Mouse (Mus musculus): ENCODE results near the gene Plod3. TPM values are rescaled to one million over a fixed set of nuclear protein-coding genes. Genes with fewer than 3 reads are reported as not detected.

The Plod3 gene
- polyA plus RNA-seq, 1 experiment from 2014 or later = 40.1 TPM

DNA sequence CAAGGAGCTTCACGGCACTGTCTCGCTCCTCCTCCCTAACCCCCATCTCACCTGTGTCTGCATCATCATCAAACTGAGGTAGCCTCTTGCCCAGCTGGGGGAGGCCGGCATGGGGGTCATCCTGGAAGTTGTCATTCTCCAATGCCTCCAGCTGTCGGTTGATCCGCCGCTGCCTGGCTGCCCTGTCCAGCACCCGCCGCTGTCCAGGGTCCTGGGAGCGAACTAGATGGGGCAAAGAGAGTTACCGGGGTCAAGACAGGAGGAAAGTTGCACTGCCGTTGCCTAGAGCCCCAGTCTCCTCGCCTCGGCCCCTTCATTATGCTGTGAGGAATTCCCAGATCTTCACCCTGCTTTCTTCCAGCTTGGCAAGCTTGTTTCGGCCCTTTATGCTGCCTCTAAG lies 2.0 kb upstream of the Plod3 start:
- no peak overlapping the region for H3K4me2 ChIP-seq (replicated peaks; ENCODE audit: low read depth, low read length)
- no peaks in the 10 kb centered on the region for H3K9me3 ChIP-seq (ENCODE audit: control insufficient read depth, low read depth, low read length)
- no peak overlapping the region for H3K27ac ChIP-seq (ENCODE audit: low read length)
- WGBS = 53% methylated on average over 14 of the region's 14 CpGs
- H3K4me1 ChIP-seq (ENCODE audit: control insufficient read depth, insufficient read depth, low read length) = peaks cover 13% of the 10 kb centered on the region
- no peaks in the 10 kb centered on the region for H3K27me3 ChIP-seq (ENCODE audit: control insufficient read depth, insufficient read depth, low read length)
- ATAC-seq (ENCODE audit: insufficient number of reproducible peaks, insufficient read depth, low FRiP score, low read depth) = no peak
- H3K9ac ChIP-seq (replicated peaks; ENCODE audit: low read depth, low read length) = no peak overlapping the region
- H3K36me3 ChIP-seq (ENCODE audit: control insufficient read depth, insufficient read depth, low read length) = peaks cover 11% of the 10 kb centered on the region
- no peak overlapping the region for H3K4me3 ChIP-seq (ENCODE audit: low read depth, low read length)

DNA sequence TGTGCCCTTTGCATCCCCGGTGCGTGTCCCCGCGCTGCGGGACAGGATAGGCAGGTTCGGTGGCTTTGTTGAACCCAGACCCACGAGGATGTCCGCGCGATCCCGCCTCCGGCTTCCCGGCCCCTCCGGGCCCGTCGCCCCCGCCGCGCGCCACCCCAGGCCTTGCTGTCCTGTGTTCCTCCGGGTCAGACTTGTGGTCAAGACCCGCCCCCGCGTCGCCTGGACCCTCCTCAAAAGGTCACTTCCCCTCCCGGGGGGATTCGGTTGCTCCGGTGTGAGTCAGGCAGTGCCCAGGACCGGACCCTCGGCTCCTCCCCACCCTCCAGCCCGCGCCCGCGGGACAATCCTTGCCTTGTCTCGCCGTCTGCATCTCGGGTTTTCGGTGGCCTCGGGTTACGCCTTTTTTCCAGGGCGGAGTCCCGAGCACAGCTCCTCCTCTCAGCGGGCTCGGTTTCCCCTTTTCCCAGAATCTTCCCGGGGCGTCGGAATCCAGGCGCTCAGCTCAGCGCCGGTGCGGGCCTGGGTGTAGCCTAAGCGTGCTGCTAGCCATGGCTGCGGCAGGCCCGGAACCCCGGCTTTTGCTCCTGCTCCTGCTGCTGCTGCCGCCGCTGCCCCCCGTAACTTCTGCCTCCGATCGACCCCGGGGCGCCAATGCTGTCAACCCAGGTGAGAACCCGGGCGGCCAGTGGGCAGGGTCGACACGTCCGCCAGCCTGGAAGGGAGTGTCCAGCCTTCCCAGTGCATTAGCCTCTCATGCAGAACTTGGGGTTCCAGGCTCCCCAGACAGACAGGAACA lies 517 bp downstream of the Plod3 start:
- Histone ChIP-seq H3K4me3 (ENCODE audit: low read depth, low read length) (peak overlapping the region; percentile 96), H3K27ac (ENCODE audit: low read length) (peak overlapping the region; percentile 95), H3K4me2 (replicated peaks; ENCODE audit: low read depth, low read length) (peak overlapping the region; percentile 77), H3K9ac (replicated peaks; ENCODE audit: low read depth, low read length) (peak overlapping the region; percentile 92), H3K4me1 (ENCODE audit: control insufficient read depth, insufficient read depth, low read length) (peaks cover 13% of the 10 kb centered on the region), H3K27me3 (ENCODE audit: control insufficient read depth, insufficient read depth, low read length) (no peaks in the 10 kb centered on the region), H3K9me3 (ENCODE audit: control insufficient read depth, low read depth, low read length) (no peaks in the 10 kb centered on the region), H3K36me3 (ENCODE audit: control insufficient read depth, insufficient read depth, low read length) (peaks cover 25% of the 10 kb centered on the region; the same call in 1 of the 2 replicates)
- peak; percentile 73 for ATAC-seq (ENCODE audit: insufficient number of reproducible peaks, insufficient read depth, low FRiP score, low read depth)
- under 1% methylated on average over 67 of the region's 67 CpGs for WGBS

DNA sequence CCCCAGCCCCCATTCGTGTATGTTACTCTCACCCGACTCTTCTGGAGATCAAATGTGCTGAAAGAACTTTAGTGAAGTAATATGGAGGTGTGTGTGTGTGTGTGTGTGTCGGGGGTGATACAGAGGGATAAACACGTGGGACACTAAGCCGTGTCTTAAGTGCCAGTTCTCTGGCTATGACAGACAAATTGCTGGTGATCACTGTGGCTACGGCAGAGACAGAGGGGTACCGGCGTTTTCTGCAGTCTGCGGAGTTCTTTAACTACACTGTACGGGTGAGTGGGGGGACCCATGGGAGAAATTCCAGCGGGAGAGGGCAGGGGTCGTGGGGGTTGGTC lies 1.1 kb downstream of the Plod3 start, which contains the start of gene Znhit1:
Gene Znhit1, minus strand, starts transcription at position 88 of the 338 bp plus-strand sequence.
- WGBS = under 1% methylated on average over 12 of the region's 12 CpGs
- no peak for ATAC-seq (ENCODE audit: insufficient number of reproducible peaks, insufficient read depth, low FRiP score, low read depth)
- H3K27me3 ChIP-seq (ENCODE audit: control insufficient read depth, insufficient read depth, low read length) = no peaks in the 10 kb centered on the region
- no peaks in the 10 kb centered on the region for H3K9me3 ChIP-seq (ENCODE audit: control insufficient read depth, low read depth, low read length)
- peak within 1 kb of the TSS; percentile 92 for H3K9ac ChIP-seq (replicated peaks; ENCODE audit: low read depth, low read length)
- peak within 1 kb of the TSS; percentile 77 for H3K4me2 ChIP-seq (replicated peaks; ENCODE audit: low read depth, low read length)
- H3K36me3 ChIP-seq (ENCODE audit: control insufficient read depth, insufficient read depth, low read length) = peaks cover 25% of the 10 kb centered on the region; the same call in 1 of the 2 replicates
- peak within 1 kb of the TSS; percentile 96 for H3K4me3 ChIP-seq (ENCODE audit: low read depth, low read length)
- H3K4me1 ChIP-seq (ENCODE audit: control insufficient read depth, insufficient read depth, low read length) = peaks cover 13% of the 10 kb centered on the region
- peak within 1 kb of the TSS; percentile 95 for H3K27ac ChIP-seq (ENCODE audit: low read length)

DNA sequence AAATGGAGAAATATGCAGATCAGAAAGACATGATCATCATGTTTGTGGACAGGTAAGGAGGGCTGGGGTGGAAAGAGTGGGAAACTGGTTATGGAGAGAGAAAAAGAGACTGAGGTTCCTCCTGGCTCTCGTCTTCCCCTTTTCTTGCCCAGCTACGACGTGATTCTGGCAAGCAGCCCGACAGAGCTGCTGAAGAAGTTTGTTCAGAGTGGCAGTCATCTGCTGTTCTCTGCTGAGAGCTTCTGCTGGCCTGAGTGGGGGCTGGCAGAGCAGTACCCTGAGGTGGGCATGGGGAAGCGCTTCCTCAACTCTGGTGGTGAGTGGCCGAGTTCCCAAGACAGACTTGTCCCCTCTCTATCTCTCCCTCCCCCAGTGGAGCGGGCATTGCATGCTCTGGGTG lies 1.6 kb downstream of the Plod3 start:
- Histone ChIP-seq H3K4me1 (ENCODE audit: control insufficient read depth, insufficient read depth, low read length) (peaks cover 13% of the 10 kb centered on the region), H3K9ac (replicated peaks; ENCODE audit: low read depth, low read length) (peak overlapping the region; percentile 92; the same call in 1 of the 2 replicates), H3K4me2 (replicated peaks; ENCODE audit: low read depth, low read length) (peak overlapping the region; percentile 77), H3K9me3 (ENCODE audit: control insufficient read depth, low read depth, low read length) (no peaks in the 10 kb centered on the region), H3K4me3 (ENCODE audit: low read depth, low read length) (peak overlapping the region; percentile 96), H3K36me3 (ENCODE audit: control insufficient read depth, insufficient read depth, low read length) (peaks cover 25% of the 10 kb centered on the region; the same call in 1 of the 2 replicates), H3K27me3 (ENCODE audit: control insufficient read depth, insufficient read depth, low read length) (no peaks in the 10 kb centered on the region), H3K27ac (ENCODE audit: low read length) (no peak overlapping the region)
- ATAC-seq (ENCODE audit: insufficient number of reproducible peaks, insufficient read depth, low FRiP score, low read depth) = no peak
- whole genome bisulfite sequencing = 45% methylated on average over 7 of the region's 7 CpGs

DNA sequence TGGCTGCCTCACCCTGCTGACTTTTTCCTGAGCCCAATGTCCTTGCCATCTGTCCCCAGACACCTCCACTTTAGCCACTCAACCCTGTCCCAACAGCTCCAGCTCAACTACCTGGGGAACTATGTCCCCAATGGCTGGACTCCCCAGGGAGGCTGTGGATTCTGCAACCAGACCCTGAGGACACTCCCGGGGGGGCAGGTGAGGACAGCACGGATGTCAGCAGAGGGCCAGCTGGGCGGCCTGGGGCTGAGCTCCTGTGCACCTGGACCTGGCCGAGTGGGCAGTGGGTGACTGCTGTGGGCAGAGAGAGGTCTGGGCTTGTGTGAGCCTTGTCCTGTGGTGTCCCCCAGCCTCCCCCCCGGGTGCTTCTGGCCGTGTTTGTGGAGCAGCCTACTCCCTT lies 3.0 kb downstream of the Plod3 start:
- Histone ChIP-seq H3K4me3 (ENCODE audit: low read depth, low read length) (no peak overlapping the region), H3K4me1 (ENCODE audit: control insufficient read depth, insufficient read depth, low read length) (peaks cover 13% of the 10 kb centered on the region), H3K4me2 (replicated peaks; ENCODE audit: low read depth, low read length) (no peak overlapping the region), H3K36me3 (ENCODE audit: control insufficient read depth, insufficient read depth, low read length) (peaks cover 33% of the 10 kb centered on the region), H3K9ac (replicated peaks; ENCODE audit: low read depth, low read length) (no peak overlapping the region), H3K27ac (ENCODE audit: low read length) (no peak overlapping the region), H3K27me3 (ENCODE audit: control insufficient read depth, insufficient read depth, low read length) (no peaks in the 10 kb centered on the region), H3K9me3 (ENCODE audit: control insufficient read depth, low read depth, low read length) (no peaks in the 10 kb centered on the region)
- WGBS = 92% methylated on average over 6 of the region's 6 CpGs
- ATAC-seq (ENCODE audit: insufficient number of reproducible peaks, insufficient read depth, low FRiP score, low read depth) = no peak

DNA sequence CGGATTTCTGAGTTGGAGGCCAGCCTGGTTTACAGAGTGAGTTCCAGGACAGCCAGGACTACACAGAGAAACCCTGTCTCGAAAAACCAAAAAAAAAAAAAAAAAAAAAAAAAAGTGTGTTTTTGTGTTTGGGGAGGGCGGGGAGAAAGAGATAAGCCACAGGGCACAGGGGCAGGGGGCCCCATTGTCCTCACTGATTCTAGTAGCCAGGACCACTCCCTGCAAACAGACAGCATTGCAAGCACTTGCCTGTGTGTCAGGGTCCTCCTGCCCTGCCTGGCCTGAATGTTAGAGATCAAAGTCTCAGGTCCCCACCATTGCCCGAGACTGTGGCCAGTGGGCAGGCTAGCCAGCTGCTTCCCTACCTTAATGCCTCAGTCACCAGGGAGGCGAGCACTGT lies 12.6 kb downstream of the Plod3 start:
- Histone ChIP-seq H3K9me3 (ENCODE audit: control insufficient read depth, low read depth, low read length) (no peaks in the 10 kb centered on the region), H3K27ac (ENCODE audit: low read length) (no peak overlapping the region), H3K4me1 (ENCODE audit: control insufficient read depth, insufficient read depth, low read length) (peaks cover 2% of the 10 kb centered on the region; the same call in 1 of the 2 replicates), H3K27me3 (ENCODE audit: control insufficient read depth, insufficient read depth, low read length) (no peaks in the 10 kb centered on the region), H3K4me2 (replicated peaks; ENCODE audit: low read depth, low read length) (no peak overlapping the region), H3K9ac (replicated peaks; ENCODE audit: low read depth, low read length) (no peak overlapping the region), H3K4me3 (ENCODE audit: low read depth, low read length) (no peak overlapping the region), H3K36me3 (ENCODE audit: control insufficient read depth, insufficient read depth, low read length) (peaks cover 10% of the 10 kb centered on the region)
- WGBS = 79% methylated on average over 4 of the region's 5 CpGs
- ATAC-seq (ENCODE audit: insufficient number of reproducible peaks, insufficient read depth, low FRiP score, low read depth) = no peak

DNA sequence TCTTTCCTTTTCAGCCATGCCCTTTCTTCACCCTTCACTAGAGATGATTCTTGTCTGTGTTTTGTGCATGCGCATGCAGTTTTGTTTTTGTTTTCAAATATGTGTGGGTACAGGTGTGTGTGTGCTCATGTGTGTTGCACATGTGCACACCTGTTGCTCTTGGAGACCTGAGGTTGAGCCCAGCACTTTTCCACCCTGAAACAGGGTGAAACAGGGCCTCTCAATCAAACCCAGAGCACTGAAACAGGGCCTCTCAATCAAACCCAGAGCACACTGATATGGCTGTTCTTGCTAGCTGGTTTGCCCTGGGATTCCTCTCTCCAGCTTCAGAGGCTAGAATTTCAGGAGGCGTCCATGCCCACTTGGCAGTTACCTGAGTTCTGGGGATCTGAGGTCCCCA lies 13.8 kb downstream of the Plod3 start:
- no peak overlapping the region for H3K27ac ChIP-seq (ENCODE audit: low read length)
- no peak for ATAC-seq (ENCODE audit: insufficient number of reproducible peaks, insufficient read depth, low FRiP score, low read depth)

DNA sequence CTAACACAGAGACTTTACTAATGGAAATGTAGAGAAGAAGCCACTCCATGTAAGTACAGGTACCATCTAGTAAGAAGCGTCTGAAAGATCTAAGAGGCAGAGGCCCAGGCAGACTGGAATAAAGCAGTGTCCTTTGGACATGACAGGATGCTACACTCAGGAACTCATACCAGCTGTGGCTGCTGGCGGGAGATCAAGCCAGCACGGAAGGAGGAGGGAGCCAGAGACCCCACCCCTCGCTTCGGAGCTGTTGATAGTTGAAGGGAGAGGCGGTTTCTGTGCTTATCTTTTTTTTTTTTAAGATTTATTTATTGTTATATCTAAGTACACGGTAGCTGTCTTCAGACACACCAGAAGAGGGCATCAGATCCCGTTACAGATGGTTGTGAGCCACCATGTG lies 20.5 kb downstream of the Plod3 start:
- no peak overlapping the region for H3K9ac ChIP-seq (replicated peaks; ENCODE audit: low read depth, low read length)
- H3K4me1 ChIP-seq (ENCODE audit: control insufficient read depth, insufficient read depth, low read length) = no peaks in the 10 kb centered on the region
- no peaks in the 10 kb centered on the region for H3K9me3 ChIP-seq (ENCODE audit: control insufficient read depth, low read depth, low read length)
- no peak overlapping the region for H3K27ac ChIP-seq (ENCODE audit: low read length)
- ATAC-seq (ENCODE audit: insufficient number of reproducible peaks, insufficient read depth, low FRiP score, low read depth) = no peak
- H3K36me3 ChIP-seq (ENCODE audit: control insufficient read depth, insufficient read depth, low read length) = no peaks in the 10 kb centered on the region
- no peak overlapping the region for H3K4me3 ChIP-seq (ENCODE audit: low read depth, low read length)
- 44% methylated on average over 8 of the region's 8 CpGs for WGBS
- no peak overlapping the region for H3K4me2 ChIP-seq (replicated peaks; ENCODE audit: low read depth, low read length)
- H3K27me3 ChIP-seq (ENCODE audit: control insufficient read depth, insufficient read depth, low read length) = no peaks in the 10 kb centered on the region

More for the DNA sequence above, 13.8 kb downstream of the Plod3 start:
- Histone ChIP-seq H3K27me3 (ENCODE audit: control insufficient read depth, insufficient read depth, low read length) (no peaks in the 10 kb centered on the region), H3K4me2 (replicated peaks; ENCODE audit: low read depth, low read length) (no peak overlapping the region), H3K9ac (replicated peaks; ENCODE audit: low read depth, low read length) (no peak overlapping the region), H3K4me3 (ENCODE audit: low read depth, low read length) (no peak overlapping the region), H3K9me3 (ENCODE audit: control insufficient read depth, low read depth, low read length) (no peaks in the 10 kb centered on the region), H3K36me3 (ENCODE audit: control insufficient read depth, insufficient read depth, low read length) (0 out of 2 replicates have a peak, but pooled peaks cover 2% of the 10 kb centered on the region), H3K4me1 (ENCODE audit: control insufficient read depth, insufficient read depth, low read length) (peaks cover 2% of the 10 kb centered on the region; the same call in 1 of the 2 replicates)
- WGBS = 79% methylated on average over 2 of the region's 2 CpGs
